Mouse (Mus musculus) heart, postnatal 10 days (tissue): ENCODE data around the gene Ccdc137. TPM values are rescaled to one million over a fixed set of nuclear protein-coding genes. Genes with fewer than 3 reads are reported as not detected.

Source experiments
- DNase-seq, 2 experiments: peaks; one replicate each; pipeline ENCODE4 v3.0.0; 2021
- intact Hi-C: fragments of 180-260 bp; cut with DNase I; formaldehyde crosslinking; loops from one replicate; pipeline ENCODE4 v1.15.1; 2025
- total RNA-seq, 2 experiments: library from RNA; stranded (reverse); gene quantifications; 2 replicates each; pipeline ENCODE4 v1.2.3; 2021

Ccdc137 gene
- total RNA-seq, 2 experiments from 2014 or later = 6.4 to 7.9 TPM

DNA sequence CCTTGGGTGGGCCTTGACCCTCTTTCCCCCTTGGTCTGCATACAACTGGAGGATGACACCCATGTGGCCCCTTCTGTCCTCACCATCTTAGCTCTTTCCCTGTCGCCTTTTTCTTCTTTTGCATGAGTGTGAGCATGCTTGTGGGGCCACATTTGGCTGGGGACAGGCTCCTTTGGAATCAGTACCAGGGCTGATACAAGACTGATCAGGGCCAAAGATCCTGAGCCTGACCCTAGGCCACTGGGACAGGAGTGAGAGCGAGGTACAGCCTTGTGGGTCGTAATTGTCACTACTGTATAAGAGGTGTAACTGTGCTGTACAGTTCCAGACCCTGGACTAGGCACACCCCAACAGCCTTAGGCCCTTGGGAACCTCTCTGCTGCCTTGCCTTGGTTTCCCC, 36.0 kb downstream of the Ccdc137 start:
- DNase-seq = no peak
- intact Hi-C loops = loop anchor here (2.0 to 5.0 kb wide), 3 partner anchors 17 to 118 kb away; partner anchors contain the start of gene Mcrip1

- intact Hi-C loops = no loop called here
- DNase-seq = no peak
These were observed 39.5 kb downstream of the Ccdc137 start for GRCm38 (mm10) chr11:120497436-120497835.

GRCm38 (mm10) chr11:120498226-120498625, 40.3 kb downstream of the Ccdc137 start:
- DNase-seq = no peak
- intact Hi-C loops = no loop called here

- intact Hi-C loops = no loop called here
- DNase-seq = no peak
These were observed 41.0 kb downstream of the Ccdc137 start for GRCm38 (mm10) chr11:120498891-120499290.

GRCm38 (mm10) chr11:120499894-120500293, 42.0 kb downstream of the Ccdc137 start:
- no peak for DNase-seq
- intact Hi-C loops = no loop called here

DNA sequence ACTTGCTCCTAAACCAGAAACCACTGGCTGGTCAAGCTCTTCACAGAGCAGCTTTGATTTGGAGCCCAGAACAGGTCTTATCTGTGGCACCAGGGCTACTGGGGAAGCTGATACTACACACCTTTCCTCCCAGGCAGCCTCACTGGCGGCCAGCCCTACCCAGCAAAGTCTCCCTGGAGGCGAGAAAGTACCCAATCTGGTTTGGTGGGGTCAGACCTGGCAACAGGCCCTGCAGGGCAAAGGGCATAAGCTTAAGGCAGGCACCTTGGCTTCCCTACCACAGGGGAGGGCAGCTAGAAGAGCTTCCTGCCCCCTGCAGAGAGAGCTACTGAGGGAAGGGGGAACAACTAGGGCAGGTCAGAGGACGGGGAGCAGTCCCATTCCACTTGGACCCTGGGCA, 42.4 kb downstream of the Ccdc137 start:
- intact Hi-C loops = no loop called here

GRCm38 (mm10) chr11:120501018-120501417, 43.1 kb downstream of the Ccdc137 start:
- intact Hi-C loops = no loop called here
- DNase-seq = no peak

More for the DNA sequence above, 42.4 kb downstream of the Ccdc137 start:
- DNase-seq = no peak

DNA sequence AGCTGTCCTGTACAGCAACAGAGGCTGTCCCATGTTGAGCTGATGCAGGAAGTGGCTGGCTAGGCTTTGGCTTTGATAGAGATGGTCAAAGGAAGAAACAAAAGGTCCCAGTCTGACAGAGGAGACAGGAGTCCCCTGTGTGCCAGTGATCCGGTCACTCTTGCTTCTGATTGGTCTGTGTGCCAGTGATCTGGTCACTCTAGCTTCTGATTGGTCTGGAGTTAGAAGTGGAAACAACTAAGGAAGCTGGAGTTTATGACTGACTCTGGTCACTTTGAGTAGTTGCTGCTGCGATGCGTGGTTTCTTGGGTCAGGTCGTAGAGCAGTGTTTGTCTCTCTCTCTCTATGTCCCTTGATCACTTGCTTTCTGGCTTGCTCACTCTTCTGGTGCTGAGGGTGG, 43.8 kb downstream of the Ccdc137 start:
- intact Hi-C loops = no loop called here
- no peak for DNase-seq

DNA sequence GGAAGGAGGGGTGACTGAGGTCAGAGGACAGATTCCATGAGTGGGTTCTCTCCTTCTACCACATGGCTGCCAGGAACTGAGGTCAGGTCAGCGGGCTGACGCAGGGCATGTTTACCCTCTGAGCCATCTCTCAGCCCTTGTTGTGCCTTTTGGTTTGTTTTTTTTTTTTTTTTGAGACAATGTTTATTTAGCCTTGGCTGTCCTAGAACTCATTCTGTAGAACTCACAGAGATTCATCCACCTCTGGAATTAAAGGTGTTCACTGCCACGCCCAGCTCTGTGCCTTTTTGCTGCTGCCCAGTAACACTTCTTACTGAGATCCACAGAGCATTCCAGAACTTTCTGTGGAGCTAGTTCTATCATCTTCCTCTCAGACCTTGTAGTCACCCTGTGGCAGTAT, 47.7 kb downstream of the Ccdc137 start:
- no peak for DNase-seq
- intact Hi-C loops = no loop called here

DNA sequence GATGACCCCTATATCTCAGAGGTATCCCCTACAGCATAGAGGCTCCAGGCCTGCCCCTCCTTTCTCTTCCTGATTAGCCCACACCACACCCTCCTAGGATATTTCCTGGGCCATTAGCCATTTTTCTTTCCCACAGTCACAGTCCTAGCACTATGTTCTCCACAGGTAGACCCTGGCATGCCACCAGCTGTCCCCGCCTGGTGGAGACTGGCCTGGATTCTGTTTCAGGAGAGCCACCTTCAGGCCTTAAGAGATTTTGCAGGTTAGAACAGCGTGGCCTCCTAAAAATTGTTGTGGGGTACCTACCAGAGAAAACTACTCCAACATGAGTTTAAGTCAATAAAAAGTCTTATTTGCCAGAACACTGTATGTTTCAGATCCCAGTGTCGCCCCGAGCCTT, 49.0 kb downstream of the Ccdc137 start:
- intact Hi-C loops = no loop called here
- DNase-seq = no peak

DNA sequence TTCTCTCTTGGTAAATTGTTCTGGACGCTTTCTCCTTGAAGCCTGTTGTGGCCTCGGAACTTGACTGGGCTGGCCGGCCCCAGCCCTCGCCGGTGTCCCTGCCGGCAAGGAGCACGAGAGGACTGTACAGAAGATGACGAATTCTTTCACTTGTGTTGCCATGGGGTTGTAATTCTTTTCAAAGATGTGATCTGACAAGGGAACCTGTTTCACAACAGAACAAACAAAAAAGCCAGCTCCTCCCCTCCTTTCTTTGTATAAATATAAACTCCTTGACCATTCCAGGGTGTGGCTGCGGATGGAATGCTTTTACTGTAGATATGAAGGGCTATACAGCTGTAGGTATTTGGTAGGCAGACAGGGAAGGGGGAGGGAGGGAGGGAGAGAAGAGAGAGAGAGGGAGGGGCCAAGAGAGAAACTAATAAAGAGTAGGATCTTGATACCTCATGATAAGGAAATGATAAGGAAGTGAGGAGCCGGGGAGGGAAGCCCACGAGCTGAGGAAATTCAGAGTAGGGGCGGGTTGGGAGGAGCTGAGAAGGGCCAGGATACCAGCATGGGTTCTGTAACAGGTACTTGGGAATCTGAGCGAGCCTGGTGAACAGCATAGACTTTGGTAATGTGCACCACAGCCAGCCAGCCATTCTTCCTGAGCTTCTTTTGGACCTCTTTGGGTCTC, 49.8 kb downstream of the Ccdc137 start:
- no peak for DNase-seq
- intact Hi-C loops = no loop called here

DNA sequence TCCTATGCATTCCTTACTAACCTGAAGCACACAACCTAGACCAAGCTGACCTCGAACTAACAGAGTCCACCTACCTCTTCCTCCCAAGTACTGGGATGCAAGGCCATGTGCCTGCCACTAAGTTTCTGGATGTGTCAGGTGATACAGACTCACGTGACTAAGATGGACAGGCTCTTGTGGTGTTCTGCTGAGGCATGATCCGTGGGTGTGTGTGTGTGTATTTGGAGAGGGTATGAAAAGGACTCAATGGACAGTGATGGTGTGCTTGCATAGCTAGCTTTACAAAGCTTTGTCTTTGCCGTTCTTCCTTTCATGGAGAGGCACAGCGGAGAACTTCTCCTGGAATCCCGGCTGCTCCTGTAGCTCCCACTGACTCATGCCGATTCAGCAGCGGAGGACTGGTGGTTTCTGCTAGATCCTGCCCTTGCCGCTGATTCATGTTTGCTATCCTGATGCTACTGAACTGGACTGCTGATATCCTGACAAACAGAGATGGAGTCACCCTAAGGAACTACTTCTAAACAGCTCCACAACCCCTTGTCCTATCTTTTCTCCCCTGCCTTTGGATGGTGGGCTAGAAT, 50.5 kb downstream of the Ccdc137 start:
- no peak for DNase-seq
- intact Hi-C loops = no loop called here

GRCm38 (mm10) chr11:120509940-120510339, 52.0 kb downstream of the Ccdc137 start:
- intact Hi-C loops = loop anchor here (2.0 to 10.0 kb wide), 2 partner anchors 17 to 265 kb away; no protein-coding TSS in a partner anchor
- no peak for DNase-seq

DNA sequence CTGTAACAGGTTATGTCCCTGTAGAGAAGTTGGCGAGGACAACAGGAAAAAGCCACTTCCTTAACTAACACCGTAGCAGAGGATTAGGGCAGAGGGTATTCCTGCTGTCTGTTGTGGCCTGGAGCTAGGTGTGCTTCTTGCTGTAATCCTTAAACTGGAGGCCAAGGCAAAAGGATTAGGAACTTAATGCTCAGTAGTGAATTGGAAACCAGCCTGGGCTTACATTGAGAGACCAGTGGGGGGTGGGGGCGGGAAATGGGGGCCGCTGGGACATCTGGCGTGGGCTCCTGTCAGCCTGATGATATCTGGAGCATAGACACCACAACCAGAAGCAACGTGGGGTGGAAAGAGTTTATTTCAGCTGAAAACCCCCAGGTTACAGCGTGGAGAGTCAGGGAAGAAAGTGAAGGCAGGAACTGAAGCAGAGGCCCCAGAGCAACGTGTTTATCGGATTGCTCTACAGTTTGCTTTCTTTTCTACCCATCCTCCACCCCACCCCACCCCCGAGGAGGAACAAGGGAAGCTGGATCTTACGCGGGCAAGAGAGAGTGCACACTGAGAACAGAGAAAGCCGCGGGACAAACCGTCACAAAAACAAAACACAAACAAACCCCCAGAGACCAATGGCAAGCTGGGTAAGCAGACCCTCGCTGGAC, 52.6 kb downstream of the Ccdc137 start:
- intact Hi-C loops = loop anchor here (2.0 to 10.0 kb wide), 2 partner anchors 18 to 264 kb away; no protein-coding TSS in a partner anchor
- DNase-seq = peak in 1 of 2 experiments; percentile 38

- intact Hi-C loops = loop anchor here (10.0 kb wide), 1 partner anchor 262 kb away; no protein-coding TSS in a partner anchor
These were observed 55.0 kb downstream of the Ccdc137 start for GRCm38 (mm10) chr11:120512790-120513453.

More at GRCm38 (mm10) chr11:120512790-120513453, 55.0 kb downstream of the Ccdc137 start:
- DNase-seq = peak; percentile 38 to 40

Other genes with a start within 250 kb of the Ccdc137 start
- 10 to 100 TPM in 1 of 2 experiments, 1 to 10 TPM in 1; 8.8 to 14.1 TPM for gene Bahcc1, start 225.2 kb upstream of the Ccdc137 start, total RNA-seq
- gene Actg1, start 109.6 kb upstream of the Ccdc137 start, total RNA-seq = 100 to 1,000 TPM; 691 to 703 TPM
- gene Fscn2, start 96.6 kb upstream of the Ccdc137 start, total RNA-seq = not detected
- gene Faap100, start 79.4 kb upstream of the Ccdc137 start, total RNA-seq = 10 to 100 TPM; 21.3 to 24.3 TPM
- 10 to 100 TPM; 53.9 to 59.6 TPM for gene Nploc4, start 20.4 kb upstream of the Ccdc137 start, total RNA-seq
- gene Tspan10, start 15.5 kb upstream of the Ccdc137 start, total RNA-seq = 1 to 10 TPM in 1 of 2 experiments, under 1 TPM in 1; 0.24 to 2.3 TPM
- under 1 TPM in 1 of 2 experiments, not detected in 1; 0.32 TPM for gene Pde6g, start 4.6 kb upstream of the Ccdc137 start, total RNA-seq
- gene Oxld1, start within 50 bp of the Ccdc137 start, total RNA-seq = 10 to 100 TPM; 33.5 to 35.2 TPM
- gene Arl16, start 9.5 kb downstream of the Ccdc137 start, total RNA-seq = 10 to 100 TPM; 13.6 to 16.5 TPM
- 100 to 1,000 TPM; 227 to 233 TPM for gene Mrpl12, start 26.5 kb downstream of the Ccdc137 start, total RNA-seq
- gene Slc25a10, start 33.7 kb downstream of the Ccdc137 start, total RNA-seq = 10 to 100 TPM; 24.8 to 25.0 TPM
- gene Gcgr, start 72.6 kb downstream of the Ccdc137 start, total RNA-seq = 1 to 10 TPM; 2.4 to 3.1 TPM
- 10 to 100 TPM; 70.5 to 72.7 TPM for gene Mcrip1, start 91.6 kb downstream of the Ccdc137 start, total RNA-seq
- gene Ppp1r27, start 93.0 kb downstream of the Ccdc137 start, total RNA-seq = under 1 TPM in 1 of 2 experiments, not detected in 1; 0.60 TPM
- gene P4hb, start 115.1 kb downstream of the Ccdc137 start, total RNA-seq = 100 to 1,000 TPM; 306 to 311 TPM
- 100 to 1,000 TPM; 236 to 257 TPM for gene Arhgdia, start 123.5 kb downstream of the Ccdc137 start, total RNA-seq
- 10 to 100 TPM; 86.1 to 88.3 TPM for gene Alyref, start 140.2 kb downstream of the Ccdc137 start, total RNA-seq
- 100 to 1,000 TPM in 1 of 2 experiments, 10 to 100 TPM in 1; 95.1 to 105 TPM for gene Anapc11, start 140.3 kb downstream of the Ccdc137 start, total RNA-seq
- under 1 TPM; 0.55 to 0.98 TPM for gene Npb, start 150.4 kb downstream of the Ccdc137 start, total RNA-seq
- 10 to 100 TPM; 39.7 to 45.8 TPM for gene Pcyt2, start 159.8 kb downstream of the Ccdc137 start, total RNA-seq
- gene Sirt7, start 167.1 kb downstream of the Ccdc137 start, total RNA-seq = 10 to 100 TPM; 11.9 to 12.5 TPM
- 10 to 100 TPM; 24.2 to 27.0 TPM for gene Mafg, start 175.5 kb downstream of the Ccdc137 start, total RNA-seq
- gene Pycr1, start 185.7 kb downstream of the Ccdc137 start, total RNA-seq = 1 to 10 TPM; 4.8 to 5.5 TPM
- gene Myadml2, start 190.0 kb downstream of the Ccdc137 start, total RNA-seq = 10 to 100 TPM; 38.0 to 41.6 TPM
- under 1 TPM in 1 of 2 experiments, not detected in 1; 0.12 TPM for gene Notum, start 203.1 kb downstream of the Ccdc137 start, total RNA-seq
- gene Aspscr1, start 214.9 kb downstream of the Ccdc137 start, total RNA-seq = 10 to 100 TPM; 52.8 to 53.0 TPM